7 mouse cellular contexts compared by ENCODE assay signal in the genomic region with DNA sequence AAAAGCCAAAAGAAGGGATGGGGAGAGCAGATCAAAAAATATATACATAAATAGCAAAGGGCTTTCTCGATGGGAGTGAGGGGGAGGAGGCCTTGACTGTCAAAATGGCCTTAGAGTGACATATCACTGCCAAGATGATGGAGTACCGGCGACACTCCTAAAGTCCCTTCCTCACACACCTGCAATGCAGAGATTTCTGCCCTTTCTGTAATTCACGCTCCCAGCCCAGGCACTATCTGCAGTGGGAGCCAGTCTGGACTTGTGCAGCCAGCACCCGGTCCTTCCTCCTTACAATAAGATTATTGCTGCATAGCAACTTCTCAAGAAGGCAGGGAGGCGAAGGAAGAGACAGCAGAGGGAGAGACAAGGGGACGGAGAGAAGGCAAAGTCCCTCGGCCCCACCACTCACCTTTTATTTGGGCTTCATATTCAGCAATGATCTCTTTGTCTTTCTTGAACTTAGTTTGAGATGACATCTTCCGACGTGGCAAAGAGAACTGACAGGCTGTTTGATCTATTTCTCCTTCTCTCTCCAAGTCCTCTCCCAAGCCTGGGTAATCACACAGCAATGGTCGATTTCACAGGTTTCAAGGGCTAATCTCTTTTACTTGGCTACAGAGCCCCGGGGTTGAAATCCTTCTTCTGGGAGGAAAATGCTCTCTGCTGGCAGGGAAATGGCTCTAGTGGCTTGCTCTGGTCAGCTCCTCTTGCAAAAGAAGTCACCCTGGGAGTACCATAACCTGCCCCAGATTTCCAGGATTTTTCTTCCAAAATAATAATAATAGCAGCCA. TPM values are rescaled to one million over a fixed set of nuclear protein-coding genes. Genes with fewer than 3 reads are reported as not detected.
DNase-seq lines count a peak whose midpoint lies in the region; ATAC-seq and TF ChIP-seq lines count a peak whose summit lies in the region.

No protein-coding gene starts in this region.

- peak overlapping the region; percentile 81 for H3K4me2 ChIP-seq in embryonic facial prominence, embryonic 14.5 days (ENCODE audit: low read depth, low read length)
- H3K4me2 ChIP-seq in hindbrain, postnatal 0 days (ENCODE audit: low read depth, low read length) = peak overlapping the region; percentile 83
- peak overlapping the region; percentile 69 for H3K4me2 ChIP-seq in midbrain, embryonic 15.5 days

- no peaks in the 10 kb centered on the region; the same call in 1 of the 2 replicates for H3K4me1 ChIP-seq in lung, adult 2 months (ENCODE audit: control insufficient read depth, insufficient read depth, low read length)
- H3K4me1 ChIP-seq in bone marrow, adult 2 months (ENCODE audit: control insufficient read depth, insufficient read depth, low read length) = 0 out of 2 replicates have a peak, but pooled peaks cover 1% of the 10 kb centered on the region
- peaks cover 25% of the 10 kb centered on the region for H3K4me1 ChIP-seq in embryonic facial prominence, embryonic 14.5 days (ENCODE audit: control insufficient read depth, insufficient read depth, low read length)
- H3K4me1 ChIP-seq in hindbrain, postnatal 0 days (ENCODE audit: insufficient read depth, low read length) = peaks cover 22% of the 10 kb centered on the region
- peaks cover 48% of the 10 kb centered on the region for H3K4me1 ChIP-seq in midbrain, embryonic 15.5 days

- no peak for TF ChIP-seq CTCF in lung, adult 2 months (IDR thresholded peaks at IDR 0.05; ENCODE audit: insufficient read depth, low read length)
- no peak for TF ChIP-seq CTCF in bone marrow, adult 2 months (IDR thresholded peaks at IDR 0.05; ENCODE audit: control insufficient read depth, insufficient read depth, low read length)
- TF ChIP-seq CTCF in hindbrain, postnatal 0 days (IDR thresholded peaks at IDR 0.05; ENCODE audit: low read depth) = no peak

- DNase-seq in lung, adult 2 months = no peak
- no peak for DNase-seq in lung, postnatal 4 days
- DNase-seq in embryonic facial prominence, embryonic 14.5 days (ENCODE audit: low spot score) = peak; percentile 43
- DNase-seq in hindbrain, postnatal 0 days (ENCODE audit: low spot score) = peak; percentile 68
- no peak for DNase-seq in frontal cortex, postnatal 25 days (ENCODE audit: low spot score in 2 of 2)

- ATAC-seq in embryonic facial prominence, embryonic 14.5 days (ENCODE audit: low read depth) = peak; percentile 5; the same call in 1 of the 2 replicates
- peak; percentile 11 for ATAC-seq in hindbrain, postnatal 0 days
- peak; percentile 21 for ATAC-seq in midbrain, embryonic 15.5 days (replicated peaks)

- H3K9me3 ChIP-seq in embryonic facial prominence, embryonic 14.5 days (ENCODE audit: control insufficient read depth, low read length) = no peaks in the 10 kb centered on the region
- H3K9me3 ChIP-seq in hindbrain, postnatal 0 days (ENCODE audit: low read length) = no peaks in the 10 kb centered on the region
- H3K9me3 ChIP-seq in midbrain, embryonic 15.5 days = no peaks in the 10 kb centered on the region

- H3K27me3 ChIP-seq in embryonic facial prominence, embryonic 14.5 days (replicated peaks; ENCODE audit: control insufficient read depth, insufficient read depth, low read length) = no peaks in the 10 kb centered on the region
- H3K27me3 ChIP-seq in hindbrain, postnatal 0 days (ENCODE audit: insufficient read depth, low read length) = no peaks in the 10 kb centered on the region
- no peaks in the 10 kb centered on the region for H3K27me3 ChIP-seq in midbrain, embryonic 15.5 days (replicated peaks)

- no peaks in the 10 kb centered on the region for H3K36me3 ChIP-seq in embryonic facial prominence, embryonic 14.5 days (ENCODE audit: control insufficient read depth, insufficient read depth, low read length)
- no peaks in the 10 kb centered on the region for H3K36me3 ChIP-seq in hindbrain, postnatal 0 days (ENCODE audit: insufficient read depth, low read length)
- no peaks in the 10 kb centered on the region for H3K36me3 ChIP-seq in midbrain, embryonic 15.5 days (replicated peaks)

- peak overlapping the region; percentile 67 for H3K4me3 ChIP-seq in lung, adult 2 months (replicated peaks; ENCODE audit: extremely low read depth, low read depth, low read length)
- peak overlapping the region; percentile 73 for H3K4me3 ChIP-seq in bone marrow, adult 2 months (replicated peaks; ENCODE audit: control insufficient read depth, low read depth, low read length)
- H3K4me3 ChIP-seq in embryonic facial prominence, embryonic 14.5 days (ENCODE audit: low read depth, low read length) = peak overlapping the region; percentile 73
- H3K4me3 ChIP-seq in hindbrain, postnatal 0 days (ENCODE audit: low read length) = peak overlapping the region; percentile 69
- peak overlapping the region; percentile 66 for H3K4me3 ChIP-seq in midbrain, embryonic 15.5 days

- TF ChIP-seq POLR2A in lung, adult 2 months (IDR thresholded peaks at IDR 0.05; ENCODE audit: borderline replicate concordance, extremely low read depth, low read depth, low read length) = no peak
- no peak for TF ChIP-seq POLR2A in bone marrow, adult 2 months (IDR thresholded peaks at IDR 0.05; ENCODE audit: borderline replicate concordance, control insufficient read depth, low read depth, low read length)

- WGBS in lung, adult 2 months = 19% methylated on average over 12 of the region's 12 CpGs
- WGBS in bone marrow, adult 2 months = 7% methylated on average over 12 of the region's 12 CpGs
- 4% methylated on average over 12 of the region's 12 CpGs for WGBS in embryonic facial prominence, embryonic 14.5 days
- 4% methylated on average over 12 of the region's 12 CpGs for WGBS in hindbrain, postnatal 0 days
- 1% methylated on average over 12 of the region's 12 CpGs for WGBS in midbrain, embryonic 15.5 days

- H3K9ac ChIP-seq in embryonic facial prominence, embryonic 14.5 days (ENCODE audit: low read depth, low read length) = peak overlapping the region; percentile 78
- peak overlapping the region; percentile 78 for H3K9ac ChIP-seq in hindbrain, postnatal 0 days (replicated peaks; ENCODE audit: low read length)
- peak overlapping the region; percentile 83 for H3K9ac ChIP-seq in midbrain, embryonic 15.5 days

- H3K27ac ChIP-seq in bone marrow, adult 2 months (ENCODE audit: control insufficient read depth, insufficient read depth, low read depth, low read length, poor library complexity) = no peak overlapping the region
- H3K27ac ChIP-seq in embryonic facial prominence, embryonic 14.5 days (replicated peaks; ENCODE audit: low read depth, low read length) = peak overlapping the region; percentile 86
- peak overlapping the region; percentile 90 for H3K27ac ChIP-seq in hindbrain, postnatal 0 days
- H3K27ac ChIP-seq in midbrain, embryonic 15.5 days = peak overlapping the region; percentile 94

RNA-seq across cellular contexts. Expression of a gene that starts 0.8 kb away (rescaled TPM):
- 1.2 and 1.6 TPM in 2 replicates for polyA plus RNA-seq in lung, adult 2 months (2012; rRNA removed)
- 2.9 and 6.0 TPM in 2 replicates for polyA plus RNA-seq in bone marrow, adult 2 months (2011; ENCODE audit: insufficient read depth, insufficient read length, low replicate concordance, missing spikeins)
- 8.4 and 8.9 TPM in 2 replicates for polyA plus RNA-seq in embryonic facial prominence, embryonic 14.5 days (2014; fragmentation: Nextera tagmentation; extraction: Ambion mirVana)
- 49.4 and 55.8 TPM in 2 replicates for total RNA-seq in hindbrain, postnatal 0 days (2014; rRNA removed)
- polyA plus RNA-seq in hindbrain, postnatal 0 days (2015; fragmentation: Nextera tagmentation; extraction: Ambion mirVana) = 20.6 and 23.7 TPM in 2 replicates
- polyA plus RNA-seq in midbrain, embryonic 15.5 days (2015; fragmentation: Nextera tagmentation; extraction: Ambion mirVana) = 39.7 and 44.6 TPM in 2 replicates

Comparison
In these comparisons a context has a peak if more than half of its experiments do, and no peak if none do; other contexts are left out.
1. DNase-seq: peak in embryonic facial prominence, embryonic 14.5 days (single experiment) and hindbrain, postnatal 0 days (single experiment); none in lung, adult 2 months (single experiment), lung, postnatal 4 days (0 of 2) and frontal cortex, postnatal 25 days (0 of 2).
2. Peak in every context shown above with its lines, with median percentiles within 50 percentile points of each other: H3K4me3 ChIP-seq, ATAC-seq, H3K4me2 ChIP-seq and H3K9ac ChIP-seq.